Mouse (Mus musculus): Measurements from ENCODE around the gene Adtrp. TPM values are rescaled to one million over a fixed set of nuclear protein-coding genes. Genes with fewer than 3 reads are reported as not detected.

Gene Adtrp
- polyA plus RNA-seq, 1 experiment from 2014 or later = not detected

- no peak overlapping the region for H3K4me3 ChIP-seq (ENCODE audit: low read depth, low read length)
- H3K27me3 ChIP-seq (ENCODE audit: control insufficient read depth, insufficient read depth, low read length) = no peaks in the 10 kb centered on the region
- no peak for ATAC-seq (ENCODE audit: insufficient number of reproducible peaks, low FRiP score, low TSS enrichment, low read depth)
- no peak overlapping the region for H3K27ac ChIP-seq (replicated peaks; ENCODE audit: low read depth, low read length)
- DNase-seq (ENCODE audit: low spot score) = no peak
- no peaks in the 10 kb centered on the region for H3K36me3 ChIP-seq (ENCODE audit: control insufficient read depth, insufficient read depth, low read length)
- peaks cover 2% of the 10 kb centered on the region; the same call in 1 of the 2 replicates for H3K4me1 ChIP-seq (ENCODE audit: control insufficient read depth, insufficient read depth, low read length)
- H3K9ac ChIP-seq (ENCODE audit: low read length) = no peak overlapping the region
- WGBS = 78% methylated on average over 3 of the region's 3 CpGs
- no peak overlapping the region for H3K4me2 ChIP-seq (ENCODE audit: low read depth, severe bottlenecking)
- H3K9me3 ChIP-seq (ENCODE audit: control insufficient read depth, low read length) = no peaks in the 10 kb centered on the region
Observed at GRCm38 (mm10) chr13:41850727-41851378, 3.4 kb upstream of the Adtrp start.

- Histone ChIP-seq H3K9ac (ENCODE audit: low read length) (no peak overlapping the region), H3K4me1 (ENCODE audit: control insufficient read depth, insufficient read depth, low read length) (no peaks in the 10 kb centered on the region), H3K36me3 (ENCODE audit: control insufficient read depth, insufficient read depth, low read length) (no peaks in the 10 kb centered on the region), H3K27me3 (ENCODE audit: control insufficient read depth, insufficient read depth, low read length) (no peaks in the 10 kb centered on the region), H3K27ac (replicated peaks; ENCODE audit: low read depth, low read length) (no peak overlapping the region), H3K4me2 (ENCODE audit: low read depth, severe bottlenecking) (no peak overlapping the region), H3K4me3 (ENCODE audit: low read depth, low read length) (no peak overlapping the region), H3K9me3 (ENCODE audit: control insufficient read depth, low read length) (no peaks in the 10 kb centered on the region)
- 85% methylated on average over 5 of the region's 5 CpGs for WGBS
- no peak for DNase-seq (ENCODE audit: low spot score)
- no peak for ATAC-seq (ENCODE audit: insufficient number of reproducible peaks, low FRiP score, low TSS enrichment, low read depth)
Observed at GRCm38 (mm10) chr13:41846516-41846915, 968 bp downstream of the Adtrp start.

- H3K27ac ChIP-seq (replicated peaks; ENCODE audit: low read depth, low read length) = no peak overlapping the region
- ATAC-seq (ENCODE audit: insufficient number of reproducible peaks, low FRiP score, low TSS enrichment, low read depth) (no peak), DNase-seq (ENCODE audit: low spot score) (no peak)
- H3K4me3 ChIP-seq (ENCODE audit: low read depth, low read length) = no peak overlapping the region
- no peaks in the 10 kb centered on the region for H3K4me1 ChIP-seq (ENCODE audit: control insufficient read depth, insufficient read depth, low read length)
- H3K9ac ChIP-seq (ENCODE audit: low read length) = no peak overlapping the region
- H3K36me3 ChIP-seq (ENCODE audit: control insufficient read depth, insufficient read depth, low read length) = no peaks in the 10 kb centered on the region
- 89% methylated on average over 5 of the region's 5 CpGs for WGBS
- H3K4me2 ChIP-seq (ENCODE audit: low read depth, severe bottlenecking) = no peak overlapping the region
- no peaks in the 10 kb centered on the region for H3K9me3 ChIP-seq (ENCODE audit: control insufficient read depth, low read length)
- no peaks in the 10 kb centered on the region for H3K27me3 ChIP-seq (ENCODE audit: control insufficient read depth, insufficient read depth, low read length)
Observed at GRCm38 (mm10) chr13:41845013-41845412, 2.5 kb downstream of the Adtrp start.

- no peak for ATAC-seq (ENCODE audit: insufficient number of reproducible peaks, low FRiP score, low TSS enrichment, low read depth)
- no peak overlapping the region for H3K4me2 ChIP-seq (ENCODE audit: low read depth, severe bottlenecking)
- no peak overlapping the region for H3K9ac ChIP-seq (ENCODE audit: low read length)
- H3K4me1 ChIP-seq (ENCODE audit: control insufficient read depth, insufficient read depth, low read length) = no peaks in the 10 kb centered on the region
- DNase-seq (ENCODE audit: low spot score) = no peak
- no peaks in the 10 kb centered on the region for H3K9me3 ChIP-seq (ENCODE audit: control insufficient read depth, low read length)
- no peak overlapping the region for H3K27ac ChIP-seq (replicated peaks; ENCODE audit: low read depth, low read length)
- WGBS = 83% methylated on average over 4 of the region's 4 CpGs
- H3K27me3 ChIP-seq (ENCODE audit: control insufficient read depth, insufficient read depth, low read length) = no peaks in the 10 kb centered on the region
- no peaks in the 10 kb centered on the region for H3K36me3 ChIP-seq (ENCODE audit: control insufficient read depth, insufficient read depth, low read length)
- no peak overlapping the region for H3K4me3 ChIP-seq (ENCODE audit: low read depth, low read length)
Observed at GRCm38 (mm10) chr13:41844071-41844470, 3.4 kb downstream of the Adtrp start.

GRCm38 (mm10) chr13:41833614-41834139 lies 13.8 kb downstream of the Adtrp start:
- Histone ChIP-seq H3K9me3 (ENCODE audit: control insufficient read depth, low read length) (no peaks in the 10 kb centered on the region), H3K9ac (ENCODE audit: low read length) (no peak overlapping the region), H3K4me3 (ENCODE audit: low read depth, low read length) (no peak overlapping the region), H3K4me2 (ENCODE audit: low read depth, severe bottlenecking) (no peak overlapping the region), H3K27ac (replicated peaks; ENCODE audit: low read depth, low read length) (no peak overlapping the region), H3K36me3 (ENCODE audit: control insufficient read depth, insufficient read depth, low read length) (no peaks in the 10 kb centered on the region), H3K4me1 (ENCODE audit: control insufficient read depth, insufficient read depth, low read length) (no peaks in the 10 kb centered on the region), H3K27me3 (ENCODE audit: control insufficient read depth, insufficient read depth, low read length) (no peaks in the 10 kb centered on the region)
- 89% methylated on average over 8 of the region's 8 CpGs for WGBS
- DNase-seq (ENCODE audit: low spot score) (no peak), ATAC-seq (ENCODE audit: insufficient number of reproducible peaks, low FRiP score, low TSS enrichment, low read depth) (no peak)

- Histone ChIP-seq H3K4me1 (ENCODE audit: control insufficient read depth, insufficient read depth, low read length) (no peaks in the 10 kb centered on the region), H3K27me3 (ENCODE audit: control insufficient read depth, insufficient read depth, low read length) (no peaks in the 10 kb centered on the region), H3K4me3 (ENCODE audit: low read depth, low read length) (no peak overlapping the region), H3K9me3 (ENCODE audit: control insufficient read depth, low read length) (no peaks in the 10 kb centered on the region), H3K9ac (ENCODE audit: low read length) (no peak overlapping the region), H3K4me2 (ENCODE audit: low read depth, severe bottlenecking) (no peak overlapping the region), H3K27ac (replicated peaks; ENCODE audit: low read depth, low read length) (no peak overlapping the region), H3K36me3 (ENCODE audit: control insufficient read depth, insufficient read depth, low read length) (no peaks in the 10 kb centered on the region)
- DNase-seq (ENCODE audit: low spot score) (no peak), ATAC-seq (ENCODE audit: insufficient number of reproducible peaks, low FRiP score, low TSS enrichment, low read depth) (no peak)
- WGBS = 91% methylated on average over 8 of the region's 8 CpGs
Observed at GRCm38 (mm10) chr13:41828296-41828754, 19.2 kb downstream of the Adtrp start.

GRCm38 (mm10) chr13:41827581-41827980 lies 19.9 kb downstream of the Adtrp start:
- 92% methylated on average over 5 of the region's 5 CpGs for WGBS
- no peak overlapping the region for H3K4me2 ChIP-seq (ENCODE audit: low read depth, severe bottlenecking)
- H3K27ac ChIP-seq (replicated peaks; ENCODE audit: low read depth, low read length) = no peak overlapping the region
- H3K4me1 ChIP-seq (ENCODE audit: control insufficient read depth, insufficient read depth, low read length) = no peaks in the 10 kb centered on the region
- no peak overlapping the region for H3K9ac ChIP-seq (ENCODE audit: low read length)
- DNase-seq (ENCODE audit: low spot score) = no peak
- no peak for ATAC-seq (ENCODE audit: insufficient number of reproducible peaks, low FRiP score, low TSS enrichment, low read depth)
- H3K27me3 ChIP-seq (ENCODE audit: control insufficient read depth, insufficient read depth, low read length) = no peaks in the 10 kb centered on the region
- H3K36me3 ChIP-seq (ENCODE audit: control insufficient read depth, insufficient read depth, low read length) = no peaks in the 10 kb centered on the region
- H3K4me3 ChIP-seq (ENCODE audit: low read depth, low read length) = no peak overlapping the region
- no peaks in the 10 kb centered on the region for H3K9me3 ChIP-seq (ENCODE audit: control insufficient read depth, low read length)

- H3K4me3 ChIP-seq (ENCODE audit: low read depth, low read length) = no peak overlapping the region
- H3K36me3 ChIP-seq (ENCODE audit: control insufficient read depth, insufficient read depth, low read length) = no peaks in the 10 kb centered on the region
- H3K4me1 ChIP-seq (ENCODE audit: control insufficient read depth, insufficient read depth, low read length) = no peaks in the 10 kb centered on the region
- WGBS = 74% methylated on average over 11 of the region's 11 CpGs
- no peak overlapping the region for H3K27ac ChIP-seq (replicated peaks; ENCODE audit: low read depth, low read length)
- H3K9me3 ChIP-seq (ENCODE audit: control insufficient read depth, low read length) = no peaks in the 10 kb centered on the region
- H3K9ac ChIP-seq (ENCODE audit: low read length) = no peak overlapping the region
- no peak for DNase-seq (ENCODE audit: low spot score)
- H3K27me3 ChIP-seq (ENCODE audit: control insufficient read depth, insufficient read depth, low read length) = no peaks in the 10 kb centered on the region
- H3K4me2 ChIP-seq (ENCODE audit: low read depth, severe bottlenecking) = no peak overlapping the region
- ATAC-seq (ENCODE audit: insufficient number of reproducible peaks, low FRiP score, low TSS enrichment, low read depth) = no peak
Observed at GRCm38 (mm10) chr13:41825379-41825966, 22.0 kb downstream of the Adtrp start.

All from limb, embryonic 11.5 days (tissue).